Mouse (Mus musculus) MEL (cell line): ENCODE data around the gene Yeats2.

Source experiments
- CTCF ChIP-seq, 3 experiments: IDR thresholded peaks in 2 of 3; conservative IDR thresholded peaks in 1 of 3; 2 replicates each; pipeline ENCODE4 v1.5.1; 2011 to 2012; ENCODE audit warnings: low read length in 3 of 3, low read depth in 2 of 3, mild to moderate bottlenecking in 2 of 3, improper control_type of control experiment in 1 of 3, inconsistent platforms in 1 of 3, mixed read lengths in 1 of 3, moderate library complexity in 1 of 3; ENCODE audit not compliant: control insufficient read depth in 1 of 3, insufficient read depth in 1 of 3, poor library complexity in 1 of 3, severe bottlenecking in 1 of 3
- ELF1 ChIP-seq: IDR thresholded peaks from 2 replicates; pipeline ENCODE4 v1.6.1; 2014; ENCODE audit warnings: low read depth, mild to moderate bottlenecking, inconsistent platforms, low read length, improper control_type of control experiment, moderate library complexity
- GATA1 ChIP-seq: IDR thresholded peaks from 2 replicates; pipeline ENCODE4 v1.6.1; 2011; ENCODE audit warnings: low read depth, low read length, improper control_type of control experiment
- HCFC1 ChIP-seq: IDR thresholded peaks from 2 replicates; pipeline ENCODE4 v1.6.1; 2012; ENCODE audit warnings: low read depth, mild to moderate bottlenecking, inconsistent platforms, low read length, improper control_type of control experiment, moderate library complexity
- JUND ChIP-seq: IDR thresholded peaks from 2 replicates; pipeline ENCODE4 v1.6.1; 2011; ENCODE audit warnings: low read depth, mild to moderate bottlenecking, improper control_type of control experiment, low read length
- KAT2A ChIP-seq: conservative IDR thresholded peaks from 2 replicates; pipeline ENCODE4 v1.6.1; 2012; ENCODE audit warnings: low read depth, low read length, improper control_type of control experiment, inconsistent platforms
- MAZ ChIP-seq: IDR thresholded peaks from 2 replicates; pipeline ENCODE4 v1.6.1; 2012; ENCODE audit warnings: low read depth, mild to moderate bottlenecking, inconsistent platforms, low read length, improper control_type of control experiment
- MXI1 ChIP-seq: IDR thresholded peaks from 2 replicates; pipeline ENCODE4 v1.6.1; 2011; ENCODE audit warnings: mild to moderate bottlenecking, low read depth, low read length, improper control_type of control experiment
- POLR2A ChIP-seq, 2 experiments: IDR thresholded peaks; 2 replicates each; pipeline ENCODE4 v1.6.1; 2011 to 2012; ENCODE audit warnings: low read length in 2 of 2, mild to moderate bottlenecking in 2 of 2, control low read depth in 1 of 2, improper control_type of control experiment in 1 of 2, low read depth in 1 of 2, moderate library complexity in 1 of 2; ENCODE audit not compliant: control insufficient read depth in 1 of 2, insufficient read depth in 1 of 2, poor library complexity in 1 of 2
- SIN3A ChIP-seq: IDR thresholded peaks from 2 replicates; pipeline ENCODE4 v1.6.1; 2012; ENCODE audit warnings: low read length, improper control_type of control experiment, inconsistent platforms
- SMC3 ChIP-seq: IDR thresholded peaks from 2 replicates; pipeline ENCODE4 v1.6.1; 2011; ENCODE audit warnings: low read depth, low read length, improper control_type of control experiment
- TCF12 ChIP-seq: IDR thresholded peaks from 2 replicates; pipeline ENCODE4 v1.6.1; 2014; ENCODE audit warnings: low read depth, mild to moderate bottlenecking, inconsistent platforms, low read length, improper control_type of control experiment, moderate library complexity
- USF1 ChIP-seq: IDR thresholded peaks from 2 replicates; pipeline ENCODE4 v1.6.1; 2014; ENCODE audit warnings: low read depth, mild to moderate bottlenecking, inconsistent platforms, low read length, improper control_type of control experiment, moderate library complexity

DNA sequence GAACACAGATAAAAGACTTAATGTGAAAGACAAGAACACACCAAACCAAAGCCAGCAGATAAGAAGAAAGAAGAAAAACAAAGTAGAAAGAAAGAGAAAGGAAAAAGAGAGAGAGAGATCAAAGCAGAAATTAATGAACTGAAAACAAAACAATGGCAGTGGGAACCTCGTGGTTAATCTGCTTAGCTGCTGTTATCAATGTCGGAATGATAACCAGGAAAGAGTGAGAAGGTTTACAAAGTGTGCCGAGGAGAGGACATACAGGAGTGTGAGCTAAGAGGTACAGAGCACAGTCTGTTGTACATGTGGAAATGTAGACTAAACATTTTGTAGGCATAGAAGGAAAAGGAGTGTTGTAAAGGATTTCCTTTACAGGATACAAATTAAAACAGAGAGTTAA, 132.1 kb downstream of the Yeats2 start:
- no peak for TF ChIP-seq TCF12
- TF ChIP-seq CTCF (IDR thresholded peaks at IDR 0.05 in 2 of 3, conservative IDR thresholded peaks at IDR 0.05 in 1 of 3; ENCODE audit: control insufficient read depth in 1 of 3, insufficient read depth in 1 of 3, low read depth in 2 of 3, low read length in 3 of 3, poor library complexity in 1 of 3, severe bottlenecking in 1 of 3): no peak
- TF ChIP-seq KAT2A: no peak
- TF ChIP-seq POLR2A (IDR thresholded peaks at IDR 0.05; ENCODE audit: control insufficient read depth in 1 of 2, insufficient read depth in 1 of 2, low read depth in 1 of 2, low read length in 2 of 2, poor library complexity in 1 of 2): no peak
- no peak for TF ChIP-seq USF1
- TF ChIP-seq MXI1: peak; percentile 58
- peak; percentile 64; the same call in 1 of the 2 replicates for TF ChIP-seq GATA1
- TF ChIP-seq SIN3A: 0 out of 2 replicates have a peak, but pooled peaks have one; percentile 23
- no peak for TF ChIP-seq JUND
- TF ChIP-seq ELF1: no peak
- TF ChIP-seq MAZ: no peak
- TF ChIP-seq HCFC1: no peak
- TF ChIP-seq SMC3: no peak
